Mouse (Mus musculus): ENCODE measurements at regions not wholly inside any gene's neighbourhood (a gene's known extent, or its start where the extent isn't known, plus 50 kb on each side); places are given as distances from the start of the nearest gene placed in this dataset.
A peak's percentile ranks its signal among the peaks of the same experiment; 100 is the strongest.
"Not testable (repeated sequence)": the region's sequence is repeated elsewhere in the genome, so short reads cannot be mapped to it uniquely, and the experiment has no call there.

DNA sequence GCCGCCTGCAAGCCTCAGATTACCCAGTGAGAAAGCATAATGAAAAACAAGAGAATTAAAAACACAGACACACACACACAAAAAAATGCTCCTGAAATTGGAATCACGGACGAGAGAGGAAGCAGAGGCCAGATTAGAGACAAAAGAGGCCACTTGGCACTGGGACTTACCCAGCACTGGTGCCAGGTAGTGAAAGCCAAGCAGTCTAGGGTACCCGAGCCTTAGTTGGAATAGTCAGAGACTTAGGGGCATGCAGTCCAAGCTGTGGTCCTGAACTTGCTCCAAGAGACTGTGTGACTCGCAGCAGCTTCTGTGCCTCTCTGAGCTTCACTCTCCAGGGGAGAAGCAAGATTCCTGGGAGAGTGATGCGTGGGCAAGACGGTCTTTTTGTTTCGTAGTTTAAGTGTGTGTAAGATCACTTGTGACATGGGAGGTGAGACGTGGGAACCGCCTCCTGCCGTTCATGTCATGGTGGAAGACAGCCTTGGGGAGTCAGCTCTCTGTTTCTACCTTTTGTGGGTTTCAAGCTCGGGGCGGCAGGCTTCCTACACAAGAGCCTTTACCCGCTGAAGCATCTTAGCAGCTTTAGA lies 420.8 kb downstream of the Ptpru start:
- Histone ChIP-seq H3K4me3 (replicated peaks) (no peak overlapping the region), H3K27me3 (no peaks in the 10 kb centered on the region), H3K4me1 (no peaks in the 10 kb centered on the region), H3K4me2 (no peak overlapping the region), H3K27ac (no peak overlapping the region), H3K9me3 (no peaks in the 10 kb centered on the region), H3K9ac (no peak overlapping the region), H3K36me3 (replicated peaks) (no peaks in the 10 kb centered on the region)
- no peak for ATAC-seq (ENCODE audit: low FRiP score)
- WGBS, result 80% methylated on average over 14 of the region's 14 CpGs

- H3K4me2 ChIP-seq, result no peak overlapping the region
- H3K27me3 ChIP-seq, result 0 out of 2 replicates have a peak, but pooled peaks cover 3% of the 10 kb centered on the region
- H3K27ac ChIP-seq, result no peak overlapping the region
- no peak overlapping the region for H3K4me3 ChIP-seq (replicated peaks)
- ATAC-seq (ENCODE audit: low FRiP score), result no peak
- WGBS, result 68% methylated on average over 11 of the region's 11 CpGs
- no peak overlapping the region for H3K9ac ChIP-seq
- peaks cover 6% of the 10 kb centered on the region for H3K4me1 ChIP-seq
- H3K36me3 ChIP-seq (replicated peaks), result no peaks in the 10 kb centered on the region
- H3K9me3 ChIP-seq, result no peaks in the 10 kb centered on the region
These were observed 412.8 kb downstream of the Ptpru start for GRCm38 (mm10) chr4:131425311-131425710.

DNA sequence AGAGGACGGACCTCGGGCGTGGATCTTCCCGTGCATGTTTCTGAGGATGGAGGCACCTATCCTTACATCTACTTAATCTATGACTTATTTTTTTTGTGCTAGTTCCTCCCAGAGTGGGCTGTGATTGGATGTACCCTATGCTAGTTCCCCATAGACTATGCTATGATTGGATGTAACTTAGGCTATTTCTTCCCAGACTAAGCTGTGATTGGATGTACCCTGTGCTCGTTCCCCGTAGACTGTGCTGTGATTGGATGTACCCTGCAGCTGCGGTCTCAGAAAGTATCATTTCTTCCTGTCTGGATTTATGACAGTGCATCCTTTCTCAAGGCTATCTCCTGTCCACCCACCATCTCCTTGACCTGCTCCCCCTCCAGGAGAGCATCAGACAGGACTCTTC lies 410.2 kb downstream of the Ptpru start:
- ATAC-seq (ENCODE audit: low FRiP score), result no peak
- WGBS, result 96% methylated on average over 7 of the region's 7 CpGs
- Histone ChIP-seq H3K9ac (no peak overlapping the region), H3K27ac (no peak overlapping the region), H3K27me3 (0 out of 2 replicates have a peak, but pooled peaks cover 3% of the 10 kb centered on the region), H3K4me1 (peaks cover 13% of the 10 kb centered on the region), H3K9me3 (no peaks in the 10 kb centered on the region), H3K4me2 (no peak overlapping the region), H3K4me3 (replicated peaks) (no peak overlapping the region), H3K36me3 (replicated peaks) (no peaks in the 10 kb centered on the region)

GRCm38 (mm10) chr4:131429356-131429755 lies 408.7 kb downstream of the Ptpru start:
- WGBS, result 64% methylated on average over 11 of the region's 11 CpGs
- no peak for ATAC-seq (ENCODE audit: low FRiP score)
- Histone ChIP-seq H3K9ac (no peak overlapping the region), H3K36me3 (replicated peaks) (no peaks in the 10 kb centered on the region), H3K27ac (peak overlapping the region; percentile 5; the same call in 1 of the 2 replicates), H3K4me1 (peaks cover 19% of the 10 kb centered on the region), H3K4me2 (no peak overlapping the region), H3K9me3 (no peaks in the 10 kb centered on the region), H3K27me3 (no peaks in the 10 kb centered on the region), H3K4me3 (replicated peaks) (no peak overlapping the region)

GRCm38 (mm10) chr4:131430420-131430819 lies 407.7 kb downstream of the Ptpru start:
- no peaks in the 10 kb centered on the region for H3K36me3 ChIP-seq (replicated peaks)
- no peak overlapping the region for H3K4me3 ChIP-seq (replicated peaks)
- peaks cover 19% of the 10 kb centered on the region for H3K4me1 ChIP-seq
- H3K9ac ChIP-seq, result no peak overlapping the region
- 76% methylated on average over 1 of the region's 1 CpGs for WGBS
- ATAC-seq (ENCODE audit: low FRiP score), result no peak
- no peak overlapping the region for H3K27ac ChIP-seq
- H3K4me2 ChIP-seq, result no peak overlapping the region
- no peaks in the 10 kb centered on the region for H3K9me3 ChIP-seq
- H3K27me3 ChIP-seq, result no peaks in the 10 kb centered on the region

DNA sequence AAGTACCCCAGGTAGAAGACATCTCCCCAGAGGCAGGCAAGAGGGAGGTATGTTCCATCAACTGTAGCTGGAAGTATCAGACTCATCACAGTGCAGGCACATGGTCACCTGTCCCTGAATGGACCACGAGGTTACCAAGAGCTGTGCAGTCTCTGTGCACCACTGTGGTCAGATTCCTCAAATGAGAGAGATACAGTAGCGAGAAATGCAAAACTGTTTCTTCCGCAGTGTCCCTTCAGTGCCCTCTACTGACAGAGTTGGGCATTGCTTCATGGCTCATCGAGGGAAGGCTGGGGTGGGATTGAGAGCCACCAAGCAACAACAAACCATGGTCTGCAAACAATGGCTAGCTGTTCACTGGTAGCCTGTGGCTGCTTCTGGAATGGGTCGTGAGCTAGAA lies 406.9 kb downstream of the Ptpru start:
- no peaks in the 10 kb centered on the region for H3K27me3 ChIP-seq
- H3K36me3 ChIP-seq (replicated peaks), result no peaks in the 10 kb centered on the region
- 0 out of 2 replicates have a peak, but pooled peaks have one; percentile 48 for ATAC-seq (ENCODE audit: low FRiP score)
- no peak overlapping the region for H3K4me2 ChIP-seq
- no peaks in the 10 kb centered on the region for H3K9me3 ChIP-seq
- 7% methylated on average over 5 of the region's 5 CpGs for WGBS
- H3K4me1 ChIP-seq, result peaks cover 22% of the 10 kb centered on the region
- no peak overlapping the region for H3K4me3 ChIP-seq (replicated peaks)
- H3K9ac ChIP-seq, result no peak overlapping the region
- no peak overlapping the region for H3K27ac ChIP-seq

DNA sequence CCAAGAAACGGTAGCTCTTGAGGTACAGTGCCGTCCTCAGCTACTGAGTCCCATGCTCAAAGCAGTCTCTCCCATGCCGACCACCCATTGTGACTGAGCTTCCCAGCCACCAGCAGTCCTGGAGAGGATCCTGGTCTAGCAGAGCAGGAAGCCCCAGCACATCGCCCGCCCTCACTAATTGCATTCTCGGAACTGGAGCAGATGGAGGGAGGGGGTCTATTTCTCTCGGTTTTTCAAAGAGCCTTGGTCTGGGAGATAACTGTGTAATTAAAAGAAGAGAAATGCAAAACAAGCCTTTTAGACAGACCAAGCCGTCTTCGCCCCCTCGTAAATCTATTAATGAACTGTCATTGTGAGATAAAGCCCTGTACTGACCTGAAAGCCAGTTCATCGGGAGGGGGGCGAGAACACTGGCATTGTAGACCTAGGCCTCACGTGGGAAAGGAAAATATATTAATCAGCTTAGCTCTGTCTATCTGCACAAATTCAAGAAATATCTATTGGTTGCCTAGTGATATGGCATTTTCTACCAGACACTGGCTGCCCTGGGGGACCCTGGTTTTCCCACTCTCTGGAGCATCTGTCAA lies 405.4 kb downstream of the Ptpru start:
- Histone ChIP-seq H3K9me3 (no peaks in the 10 kb centered on the region), H3K9ac (no peak overlapping the region), H3K36me3 (replicated peaks) (no peaks in the 10 kb centered on the region), H3K27me3 (no peaks in the 10 kb centered on the region), H3K4me3 (replicated peaks) (no peak overlapping the region), H3K4me1 (peaks cover 29% of the 10 kb centered on the region), H3K27ac (peak overlapping the region; percentile 56), H3K4me2 (no peak overlapping the region)
- peak; percentile 30 for ATAC-seq (ENCODE audit: low FRiP score)
- WGBS, result 36% methylated on average over 13 of the region's 13 CpGs

DNA sequence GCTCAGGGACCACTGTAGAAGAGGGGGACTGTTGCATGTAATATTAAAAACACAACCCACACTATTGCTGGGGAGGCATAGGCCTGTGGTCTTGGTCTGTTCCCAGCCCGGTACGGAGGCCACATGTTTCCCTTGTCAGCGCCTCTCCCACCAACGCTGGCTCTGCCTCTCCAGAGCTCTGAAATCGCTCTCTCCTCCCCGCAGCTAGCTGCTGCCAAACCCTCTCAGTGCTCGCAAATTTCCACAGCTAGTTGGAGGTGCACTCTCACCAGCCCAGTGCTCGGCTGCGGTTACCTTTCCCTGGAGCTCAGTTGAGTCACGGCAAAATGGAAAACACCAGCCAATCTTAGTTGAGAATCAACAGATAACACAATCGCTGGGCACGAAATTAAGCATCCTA lies 402.9 kb downstream of the Ptpru start:
- Histone ChIP-seq H3K9ac (no peak overlapping the region), H3K4me1 (peaks cover 23% of the 10 kb centered on the region), H3K36me3 (replicated peaks) (no peaks in the 10 kb centered on the region), H3K27ac (no peak overlapping the region), H3K27me3 (no peaks in the 10 kb centered on the region), H3K9me3 (no peaks in the 10 kb centered on the region), H3K4me2 (no peak overlapping the region), H3K4me3 (replicated peaks) (no peak overlapping the region)
- WGBS, result 88% methylated on average over 12 of the region's 12 CpGs
- ATAC-seq (ENCODE audit: low FRiP score), result no peak

DNA sequence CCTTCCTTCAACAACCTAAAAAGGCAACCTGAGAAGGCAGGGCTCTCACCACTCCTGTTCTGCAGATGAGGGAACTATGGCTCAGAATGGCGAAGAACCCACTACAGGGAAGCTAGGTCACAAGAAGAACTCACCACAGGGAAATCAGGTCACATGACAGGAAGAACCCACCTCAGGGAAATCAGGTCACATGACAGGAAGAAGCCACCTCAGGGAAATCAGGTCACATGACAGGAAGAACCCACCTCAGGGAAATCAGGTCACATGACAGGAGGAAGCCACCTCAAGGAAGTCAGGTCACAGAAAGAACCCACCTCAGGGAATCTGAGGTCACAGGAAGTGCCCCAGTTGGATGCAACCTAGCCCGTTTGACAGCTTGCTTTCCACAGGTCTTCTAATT lies 399.7 kb downstream of the Ptpru start:
- Histone ChIP-seq H3K27ac (no peak overlapping the region), H3K36me3 (replicated peaks) (no peaks in the 10 kb centered on the region), H3K9ac (no peak overlapping the region), H3K27me3 (no peaks in the 10 kb centered on the region), H3K9me3 (no peaks in the 10 kb centered on the region), H3K4me1 (peaks cover 10% of the 10 kb centered on the region), H3K4me3 (replicated peaks) (no peak overlapping the region), H3K4me2 (no peak overlapping the region)
- no peak for ATAC-seq (ENCODE audit: low FRiP score)
- 78% methylated on average over 2 of the region's 2 CpGs for WGBS

DNA sequence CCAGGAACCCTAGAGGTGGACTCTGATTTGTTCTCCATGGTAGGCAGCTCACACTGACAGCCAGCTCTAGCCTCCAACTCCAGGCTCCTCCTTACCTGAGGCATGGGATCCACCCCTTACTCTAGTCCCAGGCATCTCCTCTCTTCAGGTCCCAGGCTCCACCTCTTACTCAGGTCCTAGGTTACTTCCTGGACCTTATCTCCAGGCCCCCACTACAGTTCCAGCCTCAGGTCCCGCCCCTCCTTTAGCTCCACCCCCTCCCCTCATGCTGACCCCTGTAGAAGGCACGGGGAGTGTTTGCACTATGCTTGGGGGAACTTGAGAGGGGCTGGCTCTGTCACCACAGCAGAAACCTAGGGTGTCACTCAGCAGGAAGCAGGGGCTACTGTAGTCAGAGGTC lies 399.2 kb downstream of the Ptpru start:
- H3K4me1 ChIP-seq, result peaks cover 10% of the 10 kb centered on the region
- H3K9me3 ChIP-seq, result no peaks in the 10 kb centered on the region
- no peak overlapping the region for H3K4me3 ChIP-seq (replicated peaks)
- H3K4me2 ChIP-seq, result no peak overlapping the region
- no peak for ATAC-seq (ENCODE audit: low FRiP score)
- no peaks in the 10 kb centered on the region for H3K36me3 ChIP-seq (replicated peaks)
- H3K27me3 ChIP-seq, result no peaks in the 10 kb centered on the region
- H3K27ac ChIP-seq, result no peak overlapping the region
- no peak overlapping the region for H3K9ac ChIP-seq
- 49% methylated on average over 2 of the region's 2 CpGs for WGBS

DNA sequence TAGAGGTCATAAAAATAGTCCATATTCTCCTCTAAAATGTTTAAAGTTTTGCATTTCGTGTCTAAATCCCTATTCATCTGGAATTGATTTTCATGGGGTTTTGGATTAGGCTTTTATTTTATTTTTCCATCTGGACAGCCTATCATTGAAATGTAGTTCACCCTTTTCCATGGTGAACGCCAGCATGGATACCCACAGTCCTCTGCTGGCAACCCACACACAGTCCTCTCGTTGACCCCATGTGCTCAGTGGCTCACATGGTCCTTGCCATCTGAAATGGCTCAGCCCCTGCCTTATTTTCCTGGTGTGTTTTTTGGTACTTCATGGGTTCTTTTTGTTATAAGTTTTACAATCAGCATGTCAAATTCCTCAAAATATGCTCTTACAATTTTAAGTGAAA lies 397.2 kb downstream of the Ptpru start:
- H3K4me2 ChIP-seq, result no peak overlapping the region
- no peaks in the 10 kb centered on the region for H3K36me3 ChIP-seq (replicated peaks)
- H3K9ac ChIP-seq, result no peak overlapping the region
- H3K4me1 ChIP-seq, result peaks cover 10% of the 10 kb centered on the region
- no peak for ATAC-seq (ENCODE audit: low FRiP score)
- no peaks in the 10 kb centered on the region for H3K9me3 ChIP-seq
- no peak overlapping the region for H3K4me3 ChIP-seq (replicated peaks)
- H3K27me3 ChIP-seq, result no peaks in the 10 kb centered on the region
- 83% methylated on average over 3 of the region's 3 CpGs for WGBS
- H3K27ac ChIP-seq, result no peak overlapping the region

- 65% methylated on average over 2 of the region's 2 CpGs for WGBS
- Histone ChIP-seq H3K9ac (no peak overlapping the region), H3K4me1 (no peaks in the 10 kb centered on the region), H3K27me3 (no peaks in the 10 kb centered on the region), H3K9me3 (no peaks in the 10 kb centered on the region), H3K4me3 (replicated peaks) (no peak overlapping the region), H3K27ac (no peak overlapping the region), H3K4me2 (no peak overlapping the region), H3K36me3 (replicated peaks) (no peaks in the 10 kb centered on the region)
- ATAC-seq (ENCODE audit: low FRiP score), result no peak
These were observed 394.6 kb downstream of the Ptpru start for GRCm38 (mm10) chr4:131443518-131443917.

DNA sequence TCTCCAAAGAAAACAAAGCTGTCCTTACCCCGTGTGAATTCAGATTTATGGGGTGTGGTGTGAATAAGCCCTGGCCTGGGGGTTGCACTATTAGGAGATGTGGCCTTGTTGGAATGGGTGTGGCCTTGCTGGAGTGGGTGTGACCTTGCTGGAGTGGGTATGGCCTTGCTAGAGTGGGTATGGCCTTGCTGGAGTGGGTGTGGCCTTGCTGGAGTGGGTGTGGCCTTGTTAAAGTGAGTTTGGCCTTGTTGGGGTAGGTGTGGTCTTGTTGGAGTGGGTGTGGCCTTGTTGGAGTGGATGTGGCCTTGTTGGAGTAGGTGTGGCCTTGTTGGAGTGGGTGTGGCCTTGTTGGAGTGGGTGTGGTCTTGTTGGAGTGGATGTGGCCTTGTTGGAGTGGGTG lies 387.8 kb downstream of the Ptpru start:
- not testable (repeated sequence) for ATAC-seq (ENCODE audit: low FRiP score); H3K9ac ChIP-seq; H3K4me3 ChIP-seq (replicated peaks); H3K27me3 ChIP-seq; H3K4me1 ChIP-seq; H3K36me3 ChIP-seq (replicated peaks); H3K4me2 ChIP-seq; H3K9me3 ChIP-seq; H3K27ac ChIP-seq
- 90% methylated on average over 1 of the region's 1 CpGs for WGBS
